Mouse (Mus musculus) layer of hippocampus, adult 2 months (tissue): ENCODE results near the gene Chchd2. TPM values are rescaled to one million over a fixed set of nuclear protein-coding genes. Genes with fewer than 3 reads are reported as not detected.
A peak's percentile ranks its signal among the peaks of the same experiment; 100 is the strongest.

Source experiments
- DNase-seq, 2 experiments: peaks; one replicate each; pipeline ENCODE4 v3.0.0; 2022; ENCODE audit warnings: low spot score in 2 of 2
- H3K27ac ChIP-seq: fragments of 200-600 bp; 2 replicates; pipeline ENCODE4 v1.8.1; 2022
- H3K4me3 ChIP-seq: fragments of 200-600 bp; 2 replicates; pipeline ENCODE4 v1.8.1; 2022; ENCODE audit warnings: mild to moderate bottlenecking
- CTCF ChIP-seq: fragments of 200-600 bp; conservative IDR thresholded peaks from 2 replicates; pipeline ENCODE4 v1.8.1; 2022; ENCODE audit warnings: antibody characterized with exemption, mild to moderate bottlenecking, moderate library complexity
- total RNA-seq, 2 experiments: library from RNA; stranded (reverse); gene quantifications; 2 replicates each; pipeline ENCODE4 v1.2.3; 2021

Chchd2 gene
- total RNA-seq, 2 experiments from 2014 or later: 431 to 461 TPM

GRCm38 (mm10) chr5:129871238-129871637 lies 16.0 kb downstream of the Chchd2 start:
- DNase-seq: no peak
- Histone ChIP-seq H3K27ac (no peak overlapping the region), H3K4me3 (no peak overlapping the region)
- no peak for TF ChIP-seq CTCF

GRCm38 (mm10) chr5:129869238-129869995 lies 17.9 kb downstream of the Chchd2 start:
- DNase-seq: no peak
- Histone ChIP-seq H3K27ac (no peak overlapping the region), H3K4me3 (no peak overlapping the region)
- TF ChIP-seq CTCF: no peak

DNA sequence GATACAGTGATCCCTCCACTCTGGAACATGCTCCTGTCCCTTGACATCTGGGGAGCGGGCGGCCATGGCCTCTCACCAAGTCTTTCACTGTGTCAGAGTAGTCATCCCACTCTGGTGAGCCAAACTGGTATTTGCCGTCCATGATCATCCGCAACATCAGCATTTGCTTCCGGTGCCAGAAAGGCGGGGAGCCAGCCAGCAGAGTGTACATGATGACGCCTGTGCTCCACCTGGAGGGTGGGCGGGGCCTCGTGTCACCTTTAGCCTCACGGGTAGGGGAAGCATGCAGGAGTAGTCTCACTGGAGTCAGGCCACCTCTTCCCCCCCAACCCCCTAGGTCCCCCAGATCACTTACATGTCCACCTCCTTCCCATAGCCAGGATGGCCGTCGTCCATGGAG lies 21.4 kb downstream of the Chchd2 start:
- TF ChIP-seq CTCF: no peak
- H3K4me3 ChIP-seq: no peak overlapping the region
- no peak for DNase-seq
- no peak overlapping the region for H3K27ac ChIP-seq

- Histone ChIP-seq H3K4me3 (no peak overlapping the region), H3K27ac (peak overlapping the region; percentile 51; the same call in 1 of the 2 replicates)
- peak in 1 of 2 experiments; percentile 57 for DNase-seq
- TF ChIP-seq CTCF: peak; percentile 82
Observed at GRCm38 (mm10) chr5:129864467-129864866, 22.8 kb downstream of the Chchd2 start.

GRCm38 (mm10) chr5:129862325-129862724 lies 24.9 kb downstream of the Chchd2 start:
- Histone ChIP-seq H3K4me3 (no peak overlapping the region), H3K27ac (no peak overlapping the region)
- no peak for DNase-seq
- TF ChIP-seq CTCF: no peak

GRCm38 (mm10) chr5:129856414-129856813 lies 30.9 kb downstream of the Chchd2 start:
- peak; percentile 39 for TF ChIP-seq CTCF
- Histone ChIP-seq H3K27ac (no peak overlapping the region), H3K4me3 (no peak overlapping the region)
- DNase-seq: no peak

GRCm38 (mm10) chr5:129855163-129855562 lies 32.1 kb downstream of the Chchd2 start:
- H3K4me3 ChIP-seq: no peak overlapping the region
- no peak overlapping the region for H3K27ac ChIP-seq
- no peak for TF ChIP-seq CTCF
- DNase-seq: no peak

- no peak for DNase-seq
- peak overlapping the region; percentile 94 for H3K4me3 ChIP-seq
- peak overlapping the region; percentile 77 for H3K27ac ChIP-seq
- TF ChIP-seq CTCF: no peak
Observed at GRCm38 (mm10) chr5:129847558-129847820, 39.8 kb downstream of the Chchd2 start.

DNA sequence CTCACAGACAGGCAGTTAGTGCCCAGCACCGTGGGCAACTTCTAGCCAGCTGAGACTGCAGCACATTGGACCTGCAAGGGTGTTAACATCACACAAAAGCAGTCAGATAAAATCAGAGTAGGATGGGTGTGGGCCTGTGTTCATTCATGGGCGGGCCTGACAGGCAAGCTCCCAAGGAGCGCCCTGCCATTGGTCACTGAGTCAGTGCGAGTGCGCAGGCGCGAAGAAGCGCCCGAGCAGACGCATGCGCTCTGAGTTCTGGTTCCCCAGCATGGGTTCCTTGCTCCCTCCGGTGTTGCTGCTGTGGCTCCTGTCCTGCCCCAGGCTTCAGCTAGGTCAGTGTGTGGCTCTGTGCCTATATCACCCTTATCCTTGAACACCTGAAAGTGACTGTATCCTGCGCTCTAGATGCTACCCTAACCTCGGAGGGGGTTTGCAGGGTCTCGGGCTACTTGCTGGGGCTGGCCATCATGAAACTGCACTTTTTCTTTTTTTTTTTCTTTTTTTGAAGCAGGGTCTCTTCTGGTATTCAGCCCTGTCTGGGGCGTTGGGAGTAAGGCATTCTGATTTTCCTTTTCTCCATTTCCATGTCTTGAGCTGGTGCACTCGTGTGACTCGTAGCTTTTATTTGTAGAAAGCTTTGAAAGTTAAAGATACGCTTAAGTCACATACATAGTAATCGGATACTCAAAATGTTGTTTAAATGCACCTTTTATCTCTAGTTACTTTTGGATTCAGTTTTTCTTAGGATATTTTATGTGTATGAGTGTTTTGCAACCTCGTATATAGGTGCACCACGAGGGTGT lies 40.3 kb downstream of the Chchd2 start, which contains the start of gene Sumf2:
Sumf2 (plus strand) TSS at position 235 of the 806 bp plus-strand sequence.
- peak within 1 kb of the TSS; percentile 77 for H3K27ac ChIP-seq

GRCm38 (mm10) chr5:129844848-129845247 lies 42.4 kb downstream of the Chchd2 start:
- no peak for TF ChIP-seq CTCF
- Histone ChIP-seq H3K4me3 (no peak overlapping the region), H3K27ac (no peak overlapping the region)
- DNase-seq: no peak

More for the DNA sequence above, 40.3 kb downstream of the Chchd2 start, which contains the start of gene Sumf2:
- peak within 1 kb of the TSS; percentile 94 for H3K4me3 ChIP-seq
- DNase-seq: peak; percentile 94 to 95
- TF ChIP-seq CTCF: no peak

Other genes starting within 250 kb of the Chchd2 start
- gene Zfp11, start 217.4 kb downstream of the Chchd2 start, total RNA-seq: 1 to 10 TPM; 7.2 to 7.9 TPM
- not detected for gene Sept14, start 179.0 kb downstream of the Chchd2 start, total RNA-seq
- 10 to 100 TPM; 73.6 to 77.7 TPM for gene Mrps17, start 172.0 kb downstream of the Chchd2 start, total RNA-seq
- gene Nipsnap2, start 162.4 kb downstream of the Chchd2 start, total RNA-seq: 10 to 100 TPM; 81.2 to 81.8 TPM
- 10 to 100 TPM; 27.7 to 28.5 TPM for gene Psph, start 100.0 kb downstream of the Chchd2 start, total RNA-seq
- 10 to 100 TPM; 15.2 to 22.3 TPM for gene Sumf2, start 40.5 kb downstream of the Chchd2 start, total RNA-seq
- gene Zbed5, start 8.3 kb upstream of the Chchd2 start, total RNA-seq: 1 to 10 TPM; 5.1 to 6.2 TPM
- gene Phkg1, start 11.1 kb upstream of the Chchd2 start, total RNA-seq: 10 to 100 TPM; 21.6 to 24.3 TPM
- gene Nupr1l, start 21.1 kb upstream of the Chchd2 start, total RNA-seq: 1 to 10 TPM; 1.4 to 2.8 TPM
- gene Vkorc1l1, start 54.5 kb upstream of the Chchd2 start, total RNA-seq: 10 to 100 TPM; 42.2 to 44.0 TPM
- 10 to 100 TPM; 10.9 to 11.4 TPM for gene Gusb, start 115.6 kb upstream of the Chchd2 start, total RNA-seq
- gene Asl, start 141.8 kb upstream of the Chchd2 start, total RNA-seq: 10 to 100 TPM; 18.2 to 27.3 TPM
- 10 to 100 TPM; 35.6 to 35.7 TPM for gene Crcp, start 141.8 kb upstream of the Chchd2 start, total RNA-seq
- 10 to 100 TPM; 48.7 to 49.1 TPM for gene Tpst1, start 185.9 kb upstream of the Chchd2 start, total RNA-seq